Mouse (Mus musculus) kidney, postnatal 0 days (tissue): ENCODE data around the gene Acvrl1. TPM values are rescaled to one million over a fixed set of nuclear protein-coding genes. Genes with fewer than 3 reads are reported as not detected.

Experiments used
- ATAC-seq: fragments of 200-750 bp; cut with Nextera tagmentation; replicated peaks from 2 replicates; pipeline ENCODE4 v1.8.0; 2017; ENCODE audit warnings: low read depth, moderate number of reproducible peaks, moderate TSS enrichment, moderate library complexity; ENCODE audit not compliant: low FRiP score
- DNase-seq: peaks from one replicate; pipeline ENCODE4 v3.0.0-alpha.2; 2016; ENCODE audit warnings: low spot score
- H3K27ac ChIP-seq: fragments of 300-500 bp; sonication (generic); 2 replicates; pipeline ENCODE4 v1.5.1; 2014; ENCODE audit warnings: mild to moderate bottlenecking
- H3K27me3 ChIP-seq: fragments of 300-500 bp; sonication (generic); 2 replicates; pipeline ENCODE4 v1.6.1; 2014; ENCODE audit warnings: low read length, mixed read lengths; ENCODE audit not compliant: insufficient read depth
- H3K36me3 ChIP-seq: fragments of 300-500 bp; sonication (generic); 2 replicates; pipeline ENCODE4 v1.6.1; 2014; ENCODE audit warnings: low read length, mixed read lengths; ENCODE audit not compliant: insufficient read depth
- H3K4me1 ChIP-seq: fragments of 300-500 bp; sonication (generic); replicated peaks from 2 replicates; pipeline ENCODE4 v1.6.1; 2014; ENCODE audit warnings: antibody characterized with exemption, low read length, mixed read lengths; ENCODE audit not compliant: insufficient read depth
- H3K4me2 ChIP-seq: fragments of 300-500 bp; sonication (generic); 2 replicates; pipeline ENCODE4 v1.6.1; 2014; ENCODE audit warnings: mild to moderate bottlenecking, low read length, moderate library complexity, mixed read lengths
- H3K4me3 ChIP-seq: fragments of 300-500 bp; sonication (generic); replicated peaks from 2 replicates; pipeline ENCODE4 v1.5.1; 2014; ENCODE audit warnings: low read depth, low read length
- H3K9ac ChIP-seq: fragments of 300-500 bp; sonication (generic); 2 replicates; pipeline ENCODE4 v1.6.1; 2014; ENCODE audit warnings: low read depth, low read length
- H3K9me3 ChIP-seq: fragments of 300-500 bp; sonication (generic); replicated peaks from 2 replicates; pipeline ENCODE4 v1.6.1; 2016; ENCODE audit warnings: low read length, inconsistent platforms, mixed read lengths
- CTCF ChIP-seq: IDR thresholded peaks from 2 replicates; pipeline ENCODE4 v1.5.1; 2016; ENCODE audit warnings: antibody characterized with exemption, low read depth, mild to moderate bottlenecking, moderate library complexity
- WGBS: fragments of 180-500 bp; shearing (Covaris S2); extraction: QIAGEN DNeasy Blood & Tissue Kit; methylation state at CpG from one replicate; pipeline ENCODE4 v1.1.7; 2014; 5-methylcytosine and 5-hydroxymethylcytosine counted together
- polyA plus RNA-seq: library from polyadenylated mRNA; unstranded; fragments of >200 nt; fragmentation: Nextera tagmentation; extraction: Ambion mirVana; gene quantifications from 2 replicates; pipeline ENCODE4 v1.2.1, GENCODE M21; 2015

The Acvrl1 gene
- polyA plus RNA-seq, 1 experiment from 2014 or later = 16.9 TPM

GRCm38 (mm10) chr15:101137455-101137854 is 9.1 kb downstream of the Acvrl1 start:
- Histone ChIP-seq H3K9me3 (no peaks in the 10 kb centered on the region), H3K27ac (no peak overlapping the region), H3K4me3 (no peak overlapping the region), H3K4me2 (no peak overlapping the region), H3K4me1 (peaks cover 28% of the 10 kb centered on the region), H3K27me3 (no peaks in the 10 kb centered on the region), H3K36me3 (0 out of 2 replicates have a peak, but pooled peaks cover 3% of the 10 kb centered on the region), H3K9ac (no peak overlapping the region)
- 86% methylated on average over 11 of the region's 11 CpGs for WGBS
- TF ChIP-seq CTCF = no peak
- no peak for ATAC-seq
- DNase-seq = no peak

- H3K4me2 ChIP-seq = no peak overlapping the region
- 80% methylated on average over 3 of the region's 3 CpGs for WGBS
These were observed 10.4 kb downstream of the Acvrl1 start for GRCm38 (mm10) chr15:101138675-101139074.

GRCm38 (mm10) chr15:101139885-101140284 is 11.6 kb downstream of the Acvrl1 start:
- H3K9me3 ChIP-seq = no peaks in the 10 kb centered on the region
- 0 out of 2 replicates have a peak, but pooled peaks cover 3% of the 10 kb centered on the region for H3K36me3 ChIP-seq
- no peak overlapping the region for H3K4me2 ChIP-seq
- DNase-seq (no peak), ATAC-seq (no peak)
- H3K9ac ChIP-seq = no peak overlapping the region
- WGBS = 24% methylated on average over 12 of the region's 12 CpGs
- H3K4me1 ChIP-seq = peaks cover 34% of the 10 kb centered on the region
- H3K4me3 ChIP-seq = no peak overlapping the region
- no peaks in the 10 kb centered on the region for H3K27me3 ChIP-seq
- peak overlapping the region; percentile 52 for H3K27ac ChIP-seq
- no peak for TF ChIP-seq CTCF

More at GRCm38 (mm10) chr15:101138675-101139074, 10.4 kb downstream of the Acvrl1 start:
- TF ChIP-seq CTCF = no peak
- Histone ChIP-seq H3K36me3 (0 out of 2 replicates have a peak, but pooled peaks cover 3% of the 10 kb centered on the region), H3K9ac (no peak overlapping the region), H3K9me3 (no peaks in the 10 kb centered on the region), H3K27me3 (no peaks in the 10 kb centered on the region), H3K4me3 (no peak overlapping the region), H3K27ac (no peak overlapping the region), H3K4me1 (peaks cover 33% of the 10 kb centered on the region)
- DNase-seq (no peak), ATAC-seq (no peak)

- ATAC-seq (no peak), DNase-seq (no peak)
- Histone ChIP-seq H3K9ac (no peak overlapping the region), H3K4me3 (no peak overlapping the region), H3K9me3 (no peaks in the 10 kb centered on the region), H3K4me1 (peaks cover 40% of the 10 kb centered on the region), H3K4me2 (peak overlapping the region; percentile 13; the same call in 1 of the 2 replicates), H3K36me3 (0 out of 2 replicates have a peak, but pooled peaks cover 3% of the 10 kb centered on the region), H3K27ac (peak overlapping the region; percentile 54; the same call in 1 of the 2 replicates), H3K27me3 (no peaks in the 10 kb centered on the region)
- 47% methylated on average over 6 of the region's 6 CpGs for WGBS
- no peak for TF ChIP-seq CTCF
These were observed 12.3 kb downstream of the Acvrl1 start for GRCm38 (mm10) chr15:101140587-101140986.

- no peak overlapping the region for H3K9ac ChIP-seq
- no peaks in the 10 kb centered on the region for H3K9me3 ChIP-seq
- H3K4me2 ChIP-seq = peak overlapping the region; percentile 13; the same call in 1 of the 2 replicates
- no peak overlapping the region for H3K4me3 ChIP-seq
- H3K27me3 ChIP-seq = no peaks in the 10 kb centered on the region
- DNase-seq = peak; percentile 73
- WGBS = 3% methylated on average over 14 of the region's 14 CpGs
- peak overlapping the region; percentile 54; the same call in 1 of the 2 replicates for H3K27ac ChIP-seq
- peaks cover 45% of the 10 kb centered on the region for H3K4me1 ChIP-seq
- H3K36me3 ChIP-seq = 0 out of 2 replicates have a peak, but pooled peaks cover 2% of the 10 kb centered on the region
- ATAC-seq = peak; percentile 67
- TF ChIP-seq CTCF = no peak
These were observed 12.8 kb downstream of the Acvrl1 start for GRCm38 (mm10) chr15:101141061-101141541.

- no peaks in the 10 kb centered on the region for H3K36me3 ChIP-seq
- H3K4me1 ChIP-seq = peaks cover 47% of the 10 kb centered on the region
- TF ChIP-seq CTCF = no peak
- no peak overlapping the region for H3K27ac ChIP-seq
- no peak overlapping the region for H3K4me3 ChIP-seq
- ATAC-seq (no peak), DNase-seq (no peak)
- H3K27me3 ChIP-seq = no peaks in the 10 kb centered on the region
- no peak overlapping the region for H3K4me2 ChIP-seq
- H3K9me3 ChIP-seq = no peaks in the 10 kb centered on the region
- WGBS = 56% methylated on average over 8 of the region's 8 CpGs
- no peak overlapping the region for H3K9ac ChIP-seq
These were observed 14.3 kb downstream of the Acvrl1 start for GRCm38 (mm10) chr15:101142672-101143071.
